In the genomic region with DNA sequence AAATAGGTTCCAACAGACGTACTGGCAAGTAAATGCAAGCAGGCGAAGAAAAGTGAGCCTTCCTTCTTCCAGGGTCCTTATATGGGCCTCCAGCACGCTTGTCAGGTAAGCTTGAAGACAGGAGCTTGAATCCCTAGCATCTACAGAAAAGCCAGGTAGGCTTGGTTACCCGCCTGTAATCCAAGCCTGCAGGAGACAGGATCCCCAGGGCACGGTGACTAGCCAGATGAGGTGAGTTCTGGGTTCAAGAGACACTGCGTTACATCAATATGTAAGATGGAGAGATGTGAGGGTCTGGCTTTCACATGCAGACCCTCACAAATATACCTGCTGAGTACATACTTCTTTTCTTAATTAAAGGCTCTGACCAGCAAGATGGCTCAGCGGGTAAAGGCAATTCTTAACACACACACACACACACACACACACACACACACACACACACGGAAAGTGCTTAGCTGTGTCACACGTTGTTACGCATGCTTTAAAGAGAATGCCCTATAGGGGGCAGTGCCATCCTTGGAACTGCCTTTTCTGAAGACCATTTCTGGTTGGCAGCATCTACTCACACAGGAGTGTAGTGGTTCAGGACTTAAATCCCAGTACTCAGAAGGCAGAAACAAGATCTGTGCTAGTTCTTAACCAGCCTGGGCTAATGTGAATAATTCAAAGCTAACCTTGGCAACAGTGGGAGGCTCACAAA, we compare ENCODE assay signal across 8 mouse cellular contexts. TPM values are rescaled to one million over a fixed set of nuclear protein-coding genes. Genes with fewer than 3 reads are reported as not detected.
DNase-seq lines count a peak whose midpoint lies in the region; ATAC-seq and TF ChIP-seq lines count a peak whose summit lies in the region.

No protein-coding gene starts in this region.

- 33% methylated on average over 10 of the region's 10 CpGs for WGBS in cerebellum, adult 2 months
- 37% methylated on average over 10 of the region's 10 CpGs for WGBS in liver, embryonic 12.5 days (ENCODE audit: insufficient replicate concordance)
- WGBS in thymus, adult 2 months, result 43% methylated on average over 10 of the region's 10 CpGs

- no peak for TF ChIP-seq POLR2A in cerebellum, adult 2 months (IDR thresholded peaks at IDR 0.05; ENCODE audit: borderline replicate concordance, insufficient read depth, low read length)
- TF ChIP-seq POLR2A in myocyte (IDR thresholded peaks at IDR 0.05; ENCODE audit: insufficient read length, low read depth), result no peak
- no peak for TF ChIP-seq POLR2A in thymus, adult 2 months (IDR thresholded peaks at IDR 0.05; ENCODE audit: control insufficient read depth, extremely low read depth, insufficient read depth, low read length, poor library complexity)

- H3K27ac ChIP-seq in cerebellum, adult 2 months (ENCODE audit: insufficient read depth, low read length), result no peak overlapping the region
- peak overlapping the region; percentile 55 for H3K27ac ChIP-seq in liver, embryonic 12.5 days
- no peak overlapping the region for H3K27ac ChIP-seq in thymus, adult 2 months (ENCODE audit: control insufficient read depth, insufficient read depth, low read length)

- peak; percentile 58 for DNase-seq in urinary bladder, postnatal 14 days (ENCODE audit: low spot score)
- no peak for DNase-seq in urinary bladder, postnatal 10 days (ENCODE audit: low spot score)
- peak; percentile 64 to 75 for DNase-seq in cerebellum, adult 2 months
- DNase-seq in kidney, adult 9 months, result peak; percentile 72
- peak; percentile 69 for DNase-seq in thymus, adult 2 months

- ATAC-seq in granulocyte monocyte progenitor cell, adult 5-6 weeks (replicated peaks; ENCODE audit: poor library complexity, severe bottlenecking), result peak; percentile 35
- ATAC-seq in liver, embryonic 12.5 days, result no peak; the same call in 1 of the 2 replicates

- H3K27me3 ChIP-seq in cerebellum, adult 2 months (ENCODE audit: control insufficient read depth, insufficient read depth, low read length), result no peaks in the 10 kb centered on the region
- no peaks in the 10 kb centered on the region for H3K27me3 ChIP-seq in liver, embryonic 12.5 days (replicated peaks)
- peaks cover 9% of the 10 kb centered on the region for H3K27me3 ChIP-seq in myocyte (ENCODE audit: control insufficient read depth, insufficient read depth, insufficient read length)
- H3K27me3 ChIP-seq in thymus, adult 2 months (ENCODE audit: control insufficient read depth, insufficient read depth, low read length), result no peaks in the 10 kb centered on the region

- peak; percentile 66 for TF ChIP-seq CTCF in cerebellum, adult 2 months (IDR thresholded peaks at IDR 0.05; ENCODE audit: borderline replicate concordance, insufficient read depth, low read depth, low read length)
- no peak for TF ChIP-seq CTCF in thymus, adult 2 months (IDR thresholded peaks at IDR 0.05; ENCODE audit: borderline replicate concordance, control insufficient read depth, extremely low read depth, insufficient read depth, low read length, poor library complexity)

- peaks cover 14% of the 10 kb centered on the region for H3K79me2 ChIP-seq in myocyte (ENCODE audit: control insufficient read depth, insufficient read depth)

- H3K36me3 ChIP-seq in liver, embryonic 12.5 days, result peaks cover 19% of the 10 kb centered on the region
- H3K36me3 ChIP-seq in myocyte (ENCODE audit: control insufficient read depth, insufficient read depth), result peaks cover 7% of the 10 kb centered on the region
- H3K36me3 ChIP-seq in thymus, adult 2 months (ENCODE audit: control insufficient read depth, insufficient read depth, low read length), result peaks cover 8% of the 10 kb centered on the region

- H3K4me1 ChIP-seq in cerebellum, adult 2 months (ENCODE audit: control insufficient read depth, insufficient read depth, low read length), result peaks cover 9% of the 10 kb centered on the region
- peaks cover 57% of the 10 kb centered on the region for H3K4me1 ChIP-seq in liver, embryonic 12.5 days
- H3K4me1 ChIP-seq in thymus, adult 2 months (replicated peaks; ENCODE audit: control insufficient read depth, insufficient read depth, low read length), result peaks cover 9% of the 10 kb centered on the region

- H3ac ChIP-seq in myocyte (ENCODE audit: control insufficient read depth, insufficient read length), result peak overlapping the region; percentile 24

- 0 out of 2 replicates have a peak overlapping the region, but pooled peaks have one; percentile 66 for H3K9ac ChIP-seq in liver, embryonic 12.5 days

- H3K9me3 ChIP-seq in liver, embryonic 12.5 days (replicated peaks), result no peaks in the 10 kb centered on the region

- H3K4me3 ChIP-seq in cerebellum, adult 2 months (replicated peaks; ENCODE audit: insufficient read depth, low read depth, low read length), result peak overlapping the region; percentile 87
- H3K4me3 ChIP-seq in liver, embryonic 12.5 days, result peak overlapping the region; percentile 82
- H3K4me3 ChIP-seq in myocyte, result peak overlapping the region; percentile 44
- no peak overlapping the region for H3K4me3 ChIP-seq in thymus, adult 2 months (ENCODE audit: control insufficient read depth, insufficient read depth, low read length)

- peak overlapping the region; percentile 82 for H3K4me2 ChIP-seq in liver, embryonic 12.5 days
- H3K4me2 ChIP-seq in myocyte (ENCODE audit: low read depth), result peak overlapping the region; percentile 96

TF ChIP-seq in myocyte, 11 proteins besides CTCF, POLR2A, EP300 and RAD21:
- TF ChIP-seq POLR2AphosphoS2 (IDR thresholded peaks at IDR 0.05; ENCODE audit: insufficient read length, low read depth) (no peak), REST (IDR thresholded peaks at IDR 0.05; ENCODE audit: insufficient read depth, insufficient read length) (no peak), E2F4 (IDR thresholded peaks at IDR 0.05; ENCODE audit: insufficient read depth) (no peak), MYOG (IDR thresholded peaks at IDR 0.05; ENCODE audit: control insufficient read depth in 1 of 3, insufficient read depth in 1 of 3, insufficient read length in 2 of 3, low read depth in 2 of 3) (no peak), MYOD1 (IDR thresholded peaks at IDR 0.05; ENCODE audit: control insufficient read depth in 1 of 3, insufficient read length in 2 of 3, low read depth in 2 of 3) (no peak), USF1 (IDR thresholded peaks at IDR 0.05; ENCODE audit: low read depth) (no peak), SRF (IDR thresholded peaks at IDR 0.05; ENCODE audit: control insufficient read depth, insufficient read length, low read depth) (no peak), MAX (IDR thresholded peaks at IDR 0.05; ENCODE audit: low read depth) (no peak), TCF3 (IDR thresholded peaks at IDR 0.05; ENCODE audit: insufficient read length, low read depth) (no peak), CEBPB (IDR thresholded peaks at IDR 0.05; ENCODE audit: insufficient read depth, poor library complexity, severe bottlenecking) (no peak), TCF12 (IDR thresholded peaks at IDR 0.05; ENCODE audit: insufficient read depth, poor library complexity, severe bottlenecking) (no peak)

RNA-seq across cellular contexts. Expression of gene Elof1, which starts 0.9 kb away (rescaled TPM):
- 125 and 130 TPM in 2 replicates for polyA plus RNA-seq in cerebellum, adult 2 months (2012; rRNA removed)
- total RNA-seq in granulocyte monocyte progenitor cell, adult 5-6 weeks (2014; fragmentation: Nextera tagmentation), result 93.9 and 132 TPM in 2 replicates
- 47.3 and 56.3 TPM in 2 replicates for total RNA-seq in granulocyte monocyte progenitor cell, adult 5-6 weeks (2017)
- 103 and 113 TPM in 2 replicates for polyA plus RNA-seq in liver, embryonic 12.5 days (2016; fragmentation: Nextera tagmentation; extraction: Ambion mirVana)
- 95.3 TPM for polyA plus RNA-seq in myocyte (2012; fragmentation: generic; extraction: Trizol)
- polyA plus RNA-seq in thymus, adult 2 months (2012; rRNA removed), result 187 and 205 TPM in 2 replicates

RNA-seq across cellular contexts. Expression of gene Acp5, which starts 17.6 kb away (rescaled TPM):
- polyA plus RNA-seq in cerebellum, adult 2 months (2012; rRNA removed), result 0.25 and 0.28 TPM in 2 replicates
- total RNA-seq in granulocyte monocyte progenitor cell, adult 5-6 weeks (2014; fragmentation: Nextera tagmentation), result 3.9 and 4.7 TPM in 2 replicates
- 1.6 and 4.6 TPM in 2 replicates for total RNA-seq in granulocyte monocyte progenitor cell, adult 5-6 weeks (2017)
- polyA plus RNA-seq in liver, embryonic 12.5 days (2016; fragmentation: Nextera tagmentation; extraction: Ambion mirVana), result 176 and 179 TPM in 2 replicates
- 0.16 TPM for polyA plus RNA-seq in myocyte (2012; fragmentation: generic; extraction: Trizol)
- 248 and 304 TPM in 2 replicates for polyA plus RNA-seq in thymus, adult 2 months (2012; rRNA removed)

RNA-seq across cellular contexts. Expression of gene Cnn1, which starts 18.9 kb away (rescaled TPM):
- 1.6 and 1.8 TPM in 2 replicates for polyA plus RNA-seq in cerebellum, adult 2 months (2012; rRNA removed)
- total RNA-seq in granulocyte monocyte progenitor cell, adult 5-6 weeks (2014; fragmentation: Nextera tagmentation), result not detected in 2 replicates
- total RNA-seq in granulocyte monocyte progenitor cell, adult 5-6 weeks (2017), result not detected in 2 replicates
- 0.80 and 0.81 TPM in 2 replicates for polyA plus RNA-seq in liver, embryonic 12.5 days (2016; fragmentation: Nextera tagmentation; extraction: Ambion mirVana)
- 7.1 TPM for polyA plus RNA-seq in myocyte (2012; fragmentation: generic; extraction: Trizol)
- polyA plus RNA-seq in thymus, adult 2 months (2012; rRNA removed), result 4.3 and 5.0 TPM in 2 replicates

RNA-seq across cellular contexts. Expression of gene Ecsit, which starts 32.7 kb away (rescaled TPM):
- 85.2 and 90.2 TPM in 2 replicates for polyA plus RNA-seq in cerebellum, adult 2 months (2012; rRNA removed)
- total RNA-seq in granulocyte monocyte progenitor cell, adult 5-6 weeks (2014; fragmentation: Nextera tagmentation), result 21.1 and 29.5 TPM in 2 replicates
- 28.2 and 30.3 TPM in 2 replicates for total RNA-seq in granulocyte monocyte progenitor cell, adult 5-6 weeks (2017)
- 36.9 and 40.6 TPM in 2 replicates for polyA plus RNA-seq in liver, embryonic 12.5 days (2016; fragmentation: Nextera tagmentation; extraction: Ambion mirVana)
- polyA plus RNA-seq in myocyte (2012; fragmentation: generic; extraction: Trizol), result 37.0 TPM
- 58.1 and 62.2 TPM in 2 replicates for polyA plus RNA-seq in thymus, adult 2 months (2012; rRNA removed)

RNA-seq across cellular contexts. Expression of gene Pigyl, which starts 38.7 kb away (rescaled TPM):
- polyA plus RNA-seq in cerebellum, adult 2 months (2012; rRNA removed), result 115 and 150 TPM in 2 replicates
- 17.3 and 28.7 TPM in 2 replicates for total RNA-seq in granulocyte monocyte progenitor cell, adult 5-6 weeks (2014; fragmentation: Nextera tagmentation)
- total RNA-seq in granulocyte monocyte progenitor cell, adult 5-6 weeks (2017), result 26.6 and 29.3 TPM in 2 replicates
- polyA plus RNA-seq in liver, embryonic 12.5 days (2016; fragmentation: Nextera tagmentation; extraction: Ambion mirVana), result 41.1 and 46.3 TPM in 2 replicates
- 48.5 TPM for polyA plus RNA-seq in myocyte (2012; fragmentation: generic; extraction: Trizol)
- 64.7 and 83.0 TPM in 2 replicates for polyA plus RNA-seq in thymus, adult 2 months (2012; rRNA removed)

Comparison
In these comparisons a context has a peak if more than half of its experiments do, and no peak if none do; other contexts are left out.
1. RNA of gene Acp5, which starts 17.6 kb away (polyA plus RNA-seq): 248 to 304 TPM in thymus, adult 2 months and 176 to 179 TPM in liver, embryonic 12.5 days; 0.25 to 0.28 TPM in cerebellum, adult 2 months and 0.16 TPM in myocyte (single experiment); every median in the first group is over 100 times any median in the second.